Mouse (Mus musculus): Measurements from ENCODE around the gene Prkce.

DNA sequence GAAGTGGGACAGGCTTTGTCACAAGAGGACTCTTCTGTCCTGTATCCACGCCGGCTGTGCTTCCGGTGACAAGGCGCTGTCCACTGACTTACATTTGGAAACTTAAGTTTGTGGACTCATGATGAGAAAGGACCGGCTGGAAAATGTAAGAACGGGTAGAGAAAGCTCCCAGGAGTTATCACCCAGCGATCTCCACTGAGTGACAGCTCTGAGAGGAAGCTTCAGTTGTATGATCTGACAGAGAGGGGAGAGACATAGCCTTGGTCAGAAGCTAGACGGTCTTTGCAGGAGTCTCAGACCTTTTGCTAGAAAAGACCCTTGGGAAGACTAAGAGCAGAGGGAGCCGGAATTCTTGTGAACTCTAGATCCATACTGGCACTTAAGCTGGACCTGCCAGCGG is 322.2 kb downstream of the Prkce start:
- TF ChIP-seq USF1 (IDR thresholded peaks at IDR 0.05; ENCODE audit: low read depth), result no peak
- TF ChIP-seq POLR2A (IDR thresholded peaks at IDR 0.05; ENCODE audit: insufficient read length, low read depth), result no peak
- TF ChIP-seq SRF (IDR thresholded peaks at IDR 0.05; ENCODE audit: control insufficient read depth, insufficient read length, low read depth), result no peak
- TF ChIP-seq POLR2AphosphoS2 (IDR thresholded peaks at IDR 0.05; ENCODE audit: insufficient read length, low read depth), result no peak
- TF ChIP-seq MYOD1 (IDR thresholded peaks at IDR 0.05; ENCODE audit: control insufficient read depth in 1 of 3, insufficient read length in 2 of 3, low read depth in 2 of 3), result no peak
- TF ChIP-seq E2F4 (IDR thresholded peaks at IDR 0.05; ENCODE audit: insufficient read depth), result no peak
- no peak for TF ChIP-seq MYOG (IDR thresholded peaks at IDR 0.05; ENCODE audit: control insufficient read depth in 1 of 3, insufficient read depth in 1 of 3, insufficient read length in 2 of 3, low read depth in 2 of 3)
- no peak for TF ChIP-seq TCF12 (IDR thresholded peaks at IDR 0.05; ENCODE audit: insufficient read depth, poor library complexity, severe bottlenecking)
- TF ChIP-seq MAX (IDR thresholded peaks at IDR 0.05; ENCODE audit: low read depth), result no peak
- no peak for TF ChIP-seq CEBPB (IDR thresholded peaks at IDR 0.05; ENCODE audit: insufficient read depth, poor library complexity, severe bottlenecking)
- TF ChIP-seq REST (IDR thresholded peaks at IDR 0.05; ENCODE audit: insufficient read depth, insufficient read length), result no peak
